Mouse (Mus musculus) midbrain, embryonic 12.5 days (tissue): Measurements from ENCODE around the gene Dhx40. TPM values are rescaled to one million over a fixed set of nuclear protein-coding genes. Genes with fewer than 3 reads are reported as not detected.
"Not testable (repeated sequence)": the region's sequence is repeated elsewhere in the genome, so short reads cannot be mapped to it uniquely, and the experiment has no call there.

Experiments used
- ATAC-seq: fragments of 200-750 bp; cut with Nextera tagmentation; 2 replicates; pipeline ENCODE4 v1.8.0; 2017; ENCODE audit warnings: low read depth, moderate TSS enrichment, moderate library complexity; ENCODE audit not compliant: low FRiP score
- H3K27ac ChIP-seq: fragments of 300-500 bp; sonication (generic); replicated peaks from 2 replicates; pipeline ENCODE4 v1.5.1; 2016; ENCODE audit warnings: mild to moderate bottlenecking
- H3K27me3 ChIP-seq: fragments of 300-500 bp; sonication (generic); 2 replicates; pipeline ENCODE4 v1.6.1; 2016; ENCODE audit warnings: mild to moderate bottlenecking
- H3K36me3 ChIP-seq: fragments of 300-500 bp; sonication (generic); 2 replicates; pipeline ENCODE4 v1.6.1; 2016
- H3K4me1 ChIP-seq: fragments of 300-500 bp; sonication (generic); 2 replicates; pipeline ENCODE4 v1.6.1; 2016
- H3K4me2 ChIP-seq: fragments of 300-500 bp; sonication (generic); replicated peaks from 2 replicates; pipeline ENCODE4 v1.6.1; 2016; ENCODE audit warnings: mild to moderate bottlenecking, moderate library complexity
- H3K4me3 ChIP-seq: fragments of 300-500 bp; sonication (generic); 2 replicates; pipeline ENCODE4 v1.5.1; 2016; ENCODE audit warnings: mild to moderate bottlenecking
- H3K9ac ChIP-seq: fragments of 300-500 bp; sonication (generic); replicated peaks from 2 replicates; pipeline ENCODE4 v1.6.1; 2016; ENCODE audit warnings: mild to moderate bottlenecking, moderate library complexity
- H3K9me3 ChIP-seq: fragments of 300-500 bp; sonication (generic); 2 replicates; pipeline ENCODE4 v1.6.1; 2016; ENCODE audit warnings: mild to moderate bottlenecking
- WGBS: fragments of 180-500 bp; shearing (Covaris S2); methylation state at CpG from one replicate; pipeline ENCODE4 v1.1.7; 2016; 5-methylcytosine and 5-hydroxymethylcytosine counted together
- polyA plus RNA-seq: library from polyadenylated mRNA; unstranded; fragments of >200 nt; fragmentation: Nextera tagmentation; extraction: Ambion mirVana; gene quantifications from 2 replicates; pipeline ENCODE4 v1.2.1, GENCODE M21; 2016

The Dhx40 gene
- polyA plus RNA-seq, 1 experiment from 2014 or later: 45.7 TPM

DNA sequence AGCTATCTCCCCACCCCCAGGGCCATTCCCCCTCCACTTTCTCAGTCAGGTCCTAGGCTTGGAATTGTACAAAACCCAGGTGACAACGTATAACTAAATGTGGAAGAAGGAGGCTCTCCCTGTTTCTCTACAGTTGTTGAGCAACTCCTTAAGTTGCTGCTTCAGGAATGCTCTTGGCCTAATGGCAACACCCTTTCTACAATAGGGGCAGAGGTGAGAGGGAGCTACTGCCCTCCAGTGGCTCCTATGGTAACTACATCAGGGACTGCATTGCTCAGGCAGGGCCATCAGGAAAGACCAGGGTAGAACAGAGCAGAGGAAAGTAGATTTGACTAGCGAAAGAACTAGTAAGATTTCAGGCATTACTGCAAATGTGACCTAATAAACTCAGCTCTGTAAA lies 28.8 kb upstream of the Dhx40 start:
- Histone ChIP-seq H3K27ac (no peak overlapping the region), H3K4me2 (no peak overlapping the region), H3K27me3 (no peaks in the 10 kb centered on the region), H3K4me3 (no peak overlapping the region), H3K4me1 (peaks cover 20% of the 10 kb centered on the region), H3K9me3 (no peaks in the 10 kb centered on the region), H3K36me3 (no peaks in the 10 kb centered on the region), H3K9ac (no peak overlapping the region)
- no peak for ATAC-seq
- 48% methylated on average over 2 of the region's 2 CpGs for WGBS

DNA sequence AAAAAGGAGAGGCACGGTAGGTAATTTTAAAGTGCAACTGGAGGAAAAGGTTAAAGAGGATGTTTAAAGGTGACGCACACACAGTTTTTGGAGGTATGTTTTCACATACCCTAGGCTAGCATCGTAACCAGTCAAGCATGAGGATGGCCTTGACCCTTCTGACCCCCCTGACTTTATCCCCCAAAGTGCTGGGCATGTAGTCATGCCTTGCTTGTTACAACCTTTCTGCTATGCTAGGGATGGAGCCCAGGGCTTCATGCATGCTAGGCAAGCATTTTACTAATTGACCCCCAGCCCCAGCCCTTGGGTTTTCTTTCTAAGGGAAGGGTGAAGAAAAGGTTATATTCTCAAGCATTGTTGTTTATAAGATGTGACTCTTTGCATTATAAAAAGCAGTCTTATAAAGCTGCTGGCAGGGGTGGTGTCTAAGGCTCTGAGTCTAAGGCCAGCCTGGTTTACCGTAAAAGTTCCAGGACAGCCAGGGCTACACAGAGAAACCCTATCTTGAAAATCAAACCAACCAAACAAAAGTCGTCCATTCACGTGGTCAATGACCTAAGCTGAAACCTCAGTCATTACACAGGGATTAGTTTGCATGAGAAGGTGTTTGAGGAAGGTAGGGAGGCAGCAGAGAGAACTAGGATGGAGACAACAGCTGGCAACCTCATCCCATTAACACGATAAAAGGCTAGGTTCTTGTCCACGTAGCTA lies 27.2 kb upstream of the Dhx40 start:
- Histone ChIP-seq H3K4me1 (peaks cover 7% of the 10 kb centered on the region), H3K9me3 (no peaks in the 10 kb centered on the region), H3K4me3 (no peak overlapping the region), H3K9ac (no peak overlapping the region), H3K4me2 (no peak overlapping the region), H3K27ac (no peak overlapping the region), H3K36me3 (no peaks in the 10 kb centered on the region), H3K27me3 (no peaks in the 10 kb centered on the region)
- WGBS: 52% methylated on average over 8 of the region's 8 CpGs
- no peak for ATAC-seq

DNA sequence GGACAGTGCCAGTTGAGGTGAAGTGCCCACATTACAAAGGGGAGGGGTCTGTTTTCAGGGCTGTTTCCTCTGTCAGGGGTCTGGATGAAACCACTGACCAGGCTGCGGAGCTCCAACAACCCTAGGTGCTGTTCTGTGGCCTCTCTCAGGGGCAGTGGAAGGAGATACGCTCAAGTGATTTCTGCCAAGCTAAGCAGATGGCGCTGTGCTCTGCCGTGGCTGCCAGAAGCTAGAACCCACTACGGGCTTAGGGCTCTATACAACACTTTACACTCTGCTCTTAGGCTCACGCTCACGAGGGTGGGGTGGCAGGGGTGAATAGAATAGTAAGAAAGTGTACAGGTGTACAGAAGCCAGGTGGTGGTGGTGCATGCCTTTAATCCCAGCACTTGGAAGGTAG lies 26.5 kb upstream of the Dhx40 start:
- Histone ChIP-seq H3K4me1 (no peaks in the 10 kb centered on the region), H3K9me3 (no peaks in the 10 kb centered on the region), H3K27ac (no peak overlapping the region), H3K27me3 (no peaks in the 10 kb centered on the region), H3K4me3 (no peak overlapping the region), H3K4me2 (no peak overlapping the region), H3K36me3 (no peaks in the 10 kb centered on the region), H3K9ac (no peak overlapping the region)
- 81% methylated on average over 7 of the region's 7 CpGs for WGBS
- no peak for ATAC-seq

DNA sequence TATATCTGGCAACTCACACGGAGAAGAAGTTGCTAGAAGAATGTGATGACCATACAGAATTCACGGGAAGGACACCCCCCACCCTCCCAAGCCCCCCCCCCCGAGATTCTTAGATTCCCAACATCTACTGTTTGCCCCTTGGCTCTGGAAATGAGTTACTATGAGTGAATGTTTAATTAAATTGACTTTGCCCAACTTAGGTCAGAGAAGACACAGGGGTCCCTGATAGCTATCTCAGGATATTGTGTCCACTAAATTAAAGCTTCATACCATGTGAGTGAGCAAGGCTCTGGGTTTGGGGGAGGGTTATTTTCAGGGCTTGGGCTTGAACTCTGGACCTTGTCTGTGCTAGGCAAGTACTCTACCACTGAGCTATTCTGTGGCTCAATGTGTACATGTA lies 25.6 kb upstream of the Dhx40 start:
- no peaks in the 10 kb centered on the region for H3K9me3 ChIP-seq
- no peak overlapping the region for H3K4me2 ChIP-seq
- no peak overlapping the region for H3K4me3 ChIP-seq
- no peak overlapping the region for H3K9ac ChIP-seq
- ATAC-seq: no peak
- H3K27me3 ChIP-seq: no peaks in the 10 kb centered on the region
- no peaks in the 10 kb centered on the region for H3K4me1 ChIP-seq
- no peaks in the 10 kb centered on the region for H3K36me3 ChIP-seq
- H3K27ac ChIP-seq: no peak overlapping the region
- WGBS: 72% methylated on average over 3 of the region's 3 CpGs

DNA sequence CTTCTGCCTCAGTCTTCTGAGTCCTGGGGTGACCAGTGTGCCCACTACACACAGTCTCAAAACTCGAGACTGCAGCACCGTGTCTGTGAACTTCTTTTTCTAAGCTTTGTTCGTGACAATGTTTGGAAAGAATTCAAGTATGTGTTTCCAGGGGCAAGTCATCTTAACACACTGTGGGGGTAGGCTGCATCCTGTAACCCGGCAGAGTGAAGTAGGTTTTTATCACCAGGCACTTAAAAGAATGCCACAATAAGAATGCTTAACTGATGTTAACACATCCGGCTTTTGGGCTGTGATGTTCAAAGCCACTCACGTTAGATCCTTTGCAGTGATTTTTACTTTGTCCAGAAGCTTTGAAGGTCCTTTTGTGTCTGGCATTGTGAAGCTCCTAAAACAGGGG lies 20.9 kb upstream of the Dhx40 start:
- Histone ChIP-seq H3K27me3 (no peaks in the 10 kb centered on the region), H3K4me1 (no peaks in the 10 kb centered on the region), H3K9ac (no peak overlapping the region), H3K27ac (no peak overlapping the region), H3K4me3 (no peak overlapping the region), H3K36me3 (no peaks in the 10 kb centered on the region), H3K9me3 (no peaks in the 10 kb centered on the region), H3K4me2 (no peak overlapping the region)
- no peak for ATAC-seq
- WGBS: 72% methylated on average over 6 of the region's 6 CpGs

DNA sequence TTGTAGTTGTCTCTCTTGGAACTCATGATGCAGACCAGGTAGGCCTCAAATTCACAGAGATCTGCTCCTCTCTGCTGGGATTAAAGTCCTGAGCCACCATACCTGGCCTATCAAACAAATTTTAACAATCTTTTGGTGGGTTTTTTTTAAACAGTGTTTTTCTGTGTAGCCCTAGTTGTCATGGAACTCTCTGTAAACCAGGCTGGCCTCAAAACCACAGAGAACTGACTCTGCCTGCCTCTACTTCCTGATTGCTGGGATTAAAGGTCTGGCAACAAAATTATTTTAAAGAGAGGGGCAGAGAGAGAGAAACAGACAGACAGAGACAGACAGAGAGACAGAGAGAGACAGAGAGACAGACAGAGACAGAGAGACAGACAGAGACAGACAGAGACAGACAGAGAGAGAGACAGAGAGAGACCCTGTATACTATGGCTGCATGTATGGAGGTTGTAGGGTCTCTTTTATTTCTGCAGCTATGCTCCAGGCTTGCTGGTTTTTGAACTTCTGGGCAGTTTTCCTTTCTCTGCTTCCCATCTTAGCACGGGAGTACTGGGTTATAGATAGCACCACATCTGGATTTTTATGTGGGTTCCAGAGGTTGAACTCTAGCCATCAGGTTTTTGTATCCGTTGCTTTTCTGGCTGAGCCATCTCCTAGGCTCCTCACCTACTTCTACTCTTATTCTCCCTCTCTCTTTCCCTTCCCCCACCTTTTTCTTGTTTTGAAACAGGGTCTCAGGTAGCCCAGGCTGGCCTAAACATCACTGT lies 20.1 kb upstream of the Dhx40 start:
- H3K9ac ChIP-seq: no peak overlapping the region
- no peak overlapping the region for H3K27ac ChIP-seq
- no peak overlapping the region for H3K4me3 ChIP-seq
- 84% methylated on average over 2 of the region's 2 CpGs for WGBS
- H3K4me1 ChIP-seq: no peaks in the 10 kb centered on the region
- H3K4me2 ChIP-seq: no peak overlapping the region
- no peaks in the 10 kb centered on the region for H3K36me3 ChIP-seq
- H3K27me3 ChIP-seq: no peaks in the 10 kb centered on the region
- H3K9me3 ChIP-seq: no peaks in the 10 kb centered on the region
- no peak for ATAC-seq

DNA sequence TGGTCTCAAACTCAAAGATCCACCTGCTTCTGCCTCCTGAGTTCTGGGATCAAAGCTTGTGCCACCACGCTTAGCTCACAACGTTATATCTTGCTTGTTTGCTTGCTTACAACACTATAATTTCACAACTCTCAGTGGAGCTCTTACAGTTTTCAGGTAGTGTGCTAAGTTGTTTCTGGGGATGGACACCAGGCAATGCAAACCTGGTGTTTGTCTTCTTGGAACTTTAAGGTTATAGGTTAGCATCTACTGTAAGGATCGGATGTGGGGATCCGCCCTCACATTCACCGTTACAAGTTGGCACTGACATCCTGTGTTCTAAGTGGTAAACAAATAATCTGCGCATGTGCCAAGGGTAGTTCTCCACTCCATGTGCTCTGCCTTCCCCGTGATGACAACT lies 16.9 kb upstream of the Dhx40 start:
- Histone ChIP-seq H3K27me3 (no peaks in the 10 kb centered on the region), H3K4me1 (peaks cover 4% of the 10 kb centered on the region), H3K9me3 (no peaks in the 10 kb centered on the region), H3K4me3 (no peak overlapping the region), H3K36me3 (no peaks in the 10 kb centered on the region), H3K27ac (no peak overlapping the region), H3K9ac (no peak overlapping the region), H3K4me2 (no peak overlapping the region)
- no peak for ATAC-seq
- 96% methylated on average over 7 of the region's 7 CpGs for WGBS

DNA sequence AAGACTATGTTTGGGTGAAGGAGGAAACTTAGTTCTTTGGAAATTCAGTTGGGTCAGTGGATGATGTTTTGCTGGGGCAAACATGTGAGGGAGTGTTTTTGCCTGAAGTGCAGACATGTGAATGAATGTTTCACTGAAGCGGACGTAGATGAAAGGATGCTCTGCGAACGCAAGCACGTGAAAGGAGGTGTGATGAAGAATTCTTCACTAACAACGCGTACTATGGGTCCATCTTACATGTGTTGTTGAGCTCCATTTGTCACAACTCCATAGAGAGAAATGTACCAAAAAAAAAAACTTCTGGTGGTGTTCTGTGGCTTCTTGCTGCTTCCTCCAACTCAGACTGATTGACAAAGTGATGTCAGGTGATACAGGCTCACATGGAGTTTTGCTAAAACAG lies 15.0 kb upstream of the Dhx40 start:
- Histone ChIP-seq H3K4me1 (peaks cover 15% of the 10 kb centered on the region), H3K27ac (no peak overlapping the region), H3K27me3 (no peaks in the 10 kb centered on the region), H3K9me3 (no peaks in the 10 kb centered on the region), H3K4me2 (no peak overlapping the region), H3K9ac (no peak overlapping the region), H3K4me3 (no peak overlapping the region), H3K36me3 (no peaks in the 10 kb centered on the region)
- no peak for ATAC-seq
- 85% methylated on average over 7 of the region's 7 CpGs for WGBS

DNA sequence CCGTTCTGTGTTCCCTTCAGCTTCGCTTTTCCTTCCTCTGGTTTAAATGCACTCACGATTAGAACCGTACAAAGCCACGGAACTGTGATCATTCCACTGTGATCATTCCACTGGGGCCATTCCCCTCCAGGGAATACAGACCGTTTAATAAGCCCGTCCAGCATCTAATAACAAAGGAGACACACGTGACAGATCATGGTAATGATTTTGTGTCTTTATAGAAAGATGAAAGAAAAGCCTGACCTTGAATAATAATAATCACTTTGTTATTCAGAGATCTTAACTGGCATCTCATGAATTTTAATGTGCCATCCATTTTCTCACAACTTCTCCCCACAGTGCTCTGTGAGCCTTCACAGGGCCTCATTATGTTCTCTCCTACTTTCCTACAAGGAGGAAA lies 12.0 kb upstream of the Dhx40 start:
- peak overlapping the region; percentile 26 for H3K4me2 ChIP-seq
- no peak overlapping the region for H3K9ac ChIP-seq
- ATAC-seq: peak; percentile 63; the same call in 1 of the 2 replicates

DNA sequence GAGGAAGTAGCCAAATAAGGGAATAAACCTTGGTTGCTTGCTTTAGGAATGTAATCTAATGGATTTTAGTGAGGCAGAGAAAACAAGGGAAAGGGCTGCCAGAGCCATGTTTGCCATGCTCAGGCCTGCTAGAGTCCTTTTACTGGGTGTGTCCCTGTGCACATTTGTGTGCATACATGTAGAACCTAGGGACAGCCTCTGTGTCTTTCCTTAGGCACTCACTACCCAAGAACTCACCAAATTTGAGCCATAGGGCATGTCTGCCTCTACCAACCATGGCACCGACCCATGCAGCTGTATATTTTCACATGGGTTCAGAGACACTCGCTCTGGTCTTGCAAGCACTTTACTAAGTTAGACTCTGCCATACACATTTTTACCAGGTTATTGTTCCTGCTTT lies 11.4 kb upstream of the Dhx40 start:
- 75% methylated on average over 2 of the region's 2 CpGs for WGBS
- peak overlapping the region; percentile 26 for H3K4me2 ChIP-seq

More for the DNA sequence above, 12.0 kb upstream of the Dhx40 start:
- Histone ChIP-seq H3K36me3 (no peaks in the 10 kb centered on the region), H3K4me3 (no peak overlapping the region), H3K27ac (peak overlapping the region; percentile 73), H3K9me3 (no peaks in the 10 kb centered on the region), H3K27me3 (no peaks in the 10 kb centered on the region), H3K4me1 (peaks cover 15% of the 10 kb centered on the region)
- WGBS: 15% methylated on average over 8 of the region's 8 CpGs

DNA sequence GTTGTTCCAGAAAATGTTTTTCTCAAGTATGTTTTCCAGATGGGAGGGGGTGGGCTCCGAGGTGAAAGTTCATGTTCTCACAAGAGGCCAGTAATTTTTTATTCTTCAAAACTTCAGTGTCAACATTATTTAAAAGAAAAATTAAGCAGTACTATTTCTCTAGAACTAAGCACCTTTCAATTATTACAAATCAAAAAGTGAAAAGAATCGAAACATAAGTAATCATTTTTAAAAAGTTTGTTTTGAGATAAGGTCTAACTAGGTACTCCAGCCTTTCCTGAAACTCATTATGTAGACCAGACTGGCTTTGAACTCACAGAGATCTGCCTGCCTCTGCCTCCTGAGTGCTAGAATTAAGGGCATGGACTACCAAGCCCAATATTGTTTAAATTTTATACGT lies 8.7 kb upstream of the Dhx40 start:
- 96% methylated on average over 3 of the region's 3 CpGs for WGBS
- not testable (repeated sequence) for H3K4me3 ChIP-seq, H3K9me3 ChIP-seq, H3K4me2 ChIP-seq, H3K27me3 ChIP-seq, H3K27ac ChIP-seq, H3K9ac ChIP-seq, H3K36me3 ChIP-seq, ATAC-seq
- peaks cover 15% of the 10 kb centered on the region for H3K4me1 ChIP-seq

More for the DNA sequence above, 11.4 kb upstream of the Dhx40 start:
- Histone ChIP-seq H3K27me3 (no peaks in the 10 kb centered on the region), H3K9me3 (no peaks in the 10 kb centered on the region), H3K4me1 (peaks cover 15% of the 10 kb centered on the region), H3K4me3 (no peak overlapping the region), H3K36me3 (no peaks in the 10 kb centered on the region), H3K27ac (peak overlapping the region; percentile 73), H3K9ac (no peak overlapping the region)
- no peak for ATAC-seq

DNA sequence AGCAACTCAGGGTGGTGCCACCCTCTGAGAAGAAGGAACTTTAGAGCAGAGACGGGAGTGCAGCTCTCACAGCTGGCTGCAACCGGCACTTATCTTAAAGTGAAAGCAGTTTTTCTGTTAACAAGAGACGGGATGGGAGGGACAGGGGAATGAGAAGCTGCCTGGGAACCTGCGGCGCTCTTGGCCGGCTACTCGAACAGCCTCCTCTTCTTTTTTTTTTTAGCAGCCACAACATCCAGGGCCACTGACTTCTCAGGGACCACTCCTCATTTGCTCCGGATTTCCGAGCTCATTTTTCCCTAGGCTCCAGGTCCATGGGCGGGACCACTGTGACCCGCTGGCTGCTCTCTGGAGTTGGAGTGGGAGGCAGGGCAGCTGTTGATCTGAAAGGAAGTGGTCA lies 6.9 kb upstream of the Dhx40 start:
- not testable (repeated sequence) for H3K9ac ChIP-seq, H3K4me2 ChIP-seq, ATAC-seq, H3K36me3 ChIP-seq, H3K27me3 ChIP-seq, H3K27ac ChIP-seq, H3K4me3 ChIP-seq, H3K9me3 ChIP-seq
- 4% methylated on average over 6 of the region's 11 CpGs for WGBS
- peaks cover 11% of the 10 kb centered on the region for H3K4me1 ChIP-seq
